Mouse (Mus musculus): Measurements from ENCODE around the gene Isoc2b. TPM values are rescaled to one million over a fixed set of nuclear protein-coding genes. Genes with fewer than 3 reads are reported as not detected.

Isoc2b gene
- polyA plus RNA-seq, 1 experiment from 2014 or later, result 8.5 TPM

GRCm38 (mm10) chr7:4853613-4854012, 16.4 kb downstream of the Isoc2b start:
- ATAC-seq (no peak), DNase-seq (ENCODE audit: low read depth, low spot score) (no peak)
- POLR2A ChIA-PET, result no interaction called here
- TF ChIP-seq CTCF (IDR thresholded peaks at IDR 0.05), result no peak
- H3K27me3 ChIP-seq, result peaks cover 12% of the 10 kb centered on the region
- in situ Hi-C loops (cut with MboI; ENCODE audit: low pct_unique_long_range_greater_than_20kb), result no loop called here
- CTCF ChIA-PET, result no interaction called here

DNA sequence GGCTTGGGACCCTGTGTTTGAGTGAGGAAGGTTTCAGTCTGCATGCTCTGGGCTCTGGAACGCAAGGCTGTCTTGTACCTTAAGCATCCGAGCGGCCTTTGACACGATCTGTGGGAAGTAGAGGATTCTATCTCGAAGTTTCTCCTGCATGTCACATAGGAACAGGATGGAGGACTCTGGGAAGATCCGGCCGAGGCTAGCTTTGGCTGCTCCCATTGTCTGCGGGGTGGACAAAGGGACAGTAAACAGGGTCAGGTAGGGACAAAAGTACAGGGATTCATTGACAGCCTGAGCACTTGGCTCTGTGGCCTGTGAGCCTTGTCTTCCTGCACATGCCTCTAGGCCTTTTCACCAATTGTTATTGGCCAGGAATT, 18.8 kb downstream of the Isoc2b start:
- CTCF ChIA-PET, result interaction anchor here (1.6 kb wide), 1 partner anchor 113 kb away, joined by 3 read pairs; the partner anchor contains the start of gene Sbk2
- POLR2A ChIA-PET, result no interaction called here
- no peak for TF ChIP-seq CTCF (IDR thresholded peaks at IDR 0.05)
- H3K27me3 ChIP-seq, result peaks cover 12% of the 10 kb centered on the region
- ATAC-seq, result no peak
- DNase-seq (ENCODE audit: low read depth, low spot score), result no peak
- in situ Hi-C loops (cut with MboI; ENCODE audit: low pct_unique_long_range_greater_than_20kb), result no loop called here

DNA sequence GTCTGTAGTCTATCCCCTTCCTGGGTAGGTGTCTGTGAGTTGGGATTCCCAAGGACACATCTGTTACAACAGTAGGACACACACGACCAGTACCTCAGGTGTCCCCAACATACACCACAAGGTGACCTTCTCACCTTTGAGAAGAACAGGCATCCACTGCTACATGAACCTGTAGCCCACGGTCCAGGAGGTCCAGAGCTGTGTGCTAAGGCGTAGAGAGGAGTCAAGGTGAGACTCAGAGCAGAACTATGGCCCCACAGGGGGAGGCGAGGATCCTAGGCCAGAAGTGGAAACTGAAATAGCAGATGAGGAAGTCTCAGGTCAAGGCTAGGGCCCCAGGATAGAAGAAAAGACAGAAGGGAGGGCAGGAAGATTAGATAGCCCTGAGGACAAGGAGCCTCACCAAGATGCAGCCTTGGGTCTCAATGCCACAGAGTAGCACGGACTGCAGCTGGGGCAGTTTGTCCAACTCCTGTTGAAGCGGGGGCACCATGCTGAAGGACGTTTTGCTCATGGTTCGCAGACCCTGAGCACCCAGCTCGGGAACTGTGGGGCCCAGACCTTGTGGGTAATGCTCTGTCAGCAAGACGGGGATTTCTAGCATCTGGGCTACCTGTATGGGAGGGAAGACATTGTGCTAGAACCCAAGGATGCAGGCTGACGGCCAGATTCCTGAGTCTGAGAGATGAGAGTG, 19.3 kb downstream of the Isoc2b start:
- no peak for TF ChIP-seq CTCF (IDR thresholded peaks at IDR 0.05)
- CTCF ChIA-PET, result interaction anchor here (1.6 kb wide), 1 partner anchor 113 kb away, joined by 3 read pairs; the partner anchor contains the start of gene Sbk2
- peaks cover 13% of the 10 kb centered on the region for H3K27me3 ChIP-seq
- POLR2A ChIA-PET, result no interaction called here
- in situ Hi-C loops (cut with MboI; ENCODE audit: low pct_unique_long_range_greater_than_20kb), result no loop called here
- no peak for ATAC-seq
- no peak for DNase-seq (ENCODE audit: low read depth, low spot score)

- in situ Hi-C loops (cut with MboI; ENCODE audit: low pct_unique_long_range_greater_than_20kb), result no loop called here
- ChIA-PET POLR2A (no interaction called here), CTCF (no interaction called here)
- TF ChIP-seq CTCF (IDR thresholded peaks at IDR 0.05), result no peak
- ATAC-seq, result no peak
- DNase-seq (ENCODE audit: low read depth, low spot score), result no peak
- H3K27me3 ChIP-seq, result peaks cover 23% of the 10 kb centered on the region
Observed at GRCm38 (mm10) chr7:4849372-4849771, 20.7 kb downstream of the Isoc2b start.

DNA sequence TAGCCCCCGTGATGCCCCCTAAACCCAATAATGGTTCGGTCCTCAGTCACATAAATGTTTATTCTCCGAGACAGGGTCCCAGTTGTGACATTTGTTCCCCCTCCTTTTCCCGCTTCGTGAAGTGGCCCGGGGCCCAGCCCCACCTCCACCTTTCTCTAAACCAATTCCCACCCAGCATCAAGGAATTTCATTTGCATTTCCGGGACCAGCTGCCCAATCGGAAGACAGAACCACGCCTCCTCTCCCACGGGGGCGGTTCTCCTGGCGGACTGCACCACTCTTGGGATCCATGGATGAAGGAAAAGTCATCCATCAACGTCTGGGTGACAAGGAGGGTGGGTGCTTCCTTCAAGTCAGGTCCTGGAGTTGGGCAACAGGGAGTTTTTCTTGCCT, 25.1 kb downstream of the Isoc2b start:
- DNase-seq (ENCODE audit: low read depth, low spot score) (peak; percentile 22), ATAC-seq (peak; percentile 53)
- POLR2A ChIA-PET, result no interaction called here
- in situ Hi-C loops (cut with MboI; ENCODE audit: low pct_unique_long_range_greater_than_20kb), result no loop called here
- CTCF ChIA-PET, result no interaction called here
- H3K27me3 ChIP-seq, result peaks cover 34% of the 10 kb centered on the region
- no peak for TF ChIP-seq CTCF (IDR thresholded peaks at IDR 0.05)

GRCm38 (mm10) chr7:4844245-4844916, 25.7 kb downstream of the Isoc2b start, which contains the start of gene Shisa7:
TSS of gene Shisa7 (minus strand) at chr7:4844696.
- ChIA-PET POLR2A (no interaction called here), CTCF (interaction anchor here (1.6 kb wide), 1 partner anchor 21 kb away, joined by 4 read pairs; no protein-coding TSS in a partner anchor)
- no peak for DNase-seq (ENCODE audit: low read depth, low spot score)
- in situ Hi-C loops (cut with MboI; ENCODE audit: low pct_unique_long_range_greater_than_20kb), result no loop called here
- peaks cover 35% of the 10 kb centered on the region for H3K27me3 ChIP-seq
- ATAC-seq, result no peak
- no peak for TF ChIP-seq CTCF (IDR thresholded peaks at IDR 0.05)

DNA sequence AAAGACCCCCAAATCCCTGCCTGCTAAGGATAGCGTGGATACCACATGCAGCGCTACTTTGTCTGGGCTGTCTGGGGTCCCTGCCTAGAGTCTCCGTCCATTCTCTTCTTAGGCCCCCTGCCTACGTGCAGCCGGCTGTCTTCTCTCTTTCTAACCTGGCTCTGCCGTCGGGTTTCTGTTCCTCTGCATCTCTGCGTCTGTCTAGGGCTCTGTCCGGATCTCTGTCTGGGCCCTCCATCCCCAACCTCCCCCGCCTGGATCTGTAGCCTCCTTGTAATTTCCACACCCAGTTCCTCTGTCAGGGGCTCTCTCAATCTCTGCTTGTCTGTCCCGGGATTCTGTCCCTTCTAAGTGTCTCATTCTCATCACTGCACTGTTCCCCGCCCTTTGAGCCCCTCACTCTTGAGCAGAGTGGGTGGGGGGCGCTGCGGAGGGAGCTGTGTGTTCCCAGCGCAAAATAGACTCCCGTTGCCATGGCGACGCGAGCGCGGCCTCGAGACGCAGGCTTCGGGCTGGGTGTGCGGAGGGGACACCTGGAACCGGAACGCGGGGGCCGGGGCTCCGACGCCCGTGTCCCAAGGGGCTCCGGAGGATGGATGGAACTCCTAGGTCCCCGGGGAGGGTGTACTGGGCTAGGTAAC, 26.3 kb downstream of the Isoc2b start:
- ChIA-PET CTCF (interaction anchor here (1.6 kb wide), 1 partner anchor 20 kb away, joined by 4 read pairs; no protein-coding TSS in a partner anchor), POLR2A (no interaction called here)
- no peak for ATAC-seq
- in situ Hi-C loops (cut with MboI; ENCODE audit: low pct_unique_long_range_greater_than_20kb), result no loop called here
- no peak for TF ChIP-seq CTCF (IDR thresholded peaks at IDR 0.05)
- no peak for DNase-seq (ENCODE audit: low read depth, low spot score)
- H3K27me3 ChIP-seq, result peaks cover 41% of the 10 kb centered on the region

DNA sequence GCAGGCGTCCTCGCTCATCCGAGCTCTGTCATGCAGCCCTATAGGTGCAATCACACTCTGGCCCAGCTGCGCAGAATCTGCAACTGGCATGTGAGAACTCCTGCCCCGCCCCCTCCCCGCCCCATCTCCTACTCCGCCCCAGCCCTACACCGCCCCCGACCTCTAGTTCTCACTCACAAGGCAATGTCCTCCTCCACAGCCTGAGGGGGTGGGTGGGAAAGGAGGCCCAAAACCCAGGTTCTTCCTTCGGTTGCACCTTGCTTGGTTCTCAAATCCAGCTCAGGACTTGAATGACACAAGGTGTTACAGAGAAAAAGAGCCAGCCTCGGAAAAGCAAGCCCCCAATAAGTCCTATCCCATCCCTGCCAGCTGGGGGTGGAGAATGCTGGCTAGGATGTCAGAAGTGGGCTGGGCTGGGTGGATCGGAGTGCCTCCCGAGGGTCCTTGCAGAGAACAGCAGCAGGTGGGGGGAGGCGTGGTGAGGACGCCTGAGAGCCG, 27.4 kb downstream of the Isoc2b start:
- ChIA-PET POLR2A (no interaction called here), CTCF (interaction anchor here (1.6 kb wide), 1 partner anchor 19 kb away, joined by 4 read pairs; no protein-coding TSS in a partner anchor)
- in situ Hi-C loops (cut with MboI; ENCODE audit: low pct_unique_long_range_greater_than_20kb), result no loop called here
- H3K27me3 ChIP-seq, result peaks cover 41% of the 10 kb centered on the region
- ATAC-seq (no peak), DNase-seq (ENCODE audit: low read depth, low spot score) (no peak)
- TF ChIP-seq CTCF (IDR thresholded peaks at IDR 0.05), result no peak

- CTCF ChIA-PET, result no interaction called here
- peaks cover 44% of the 10 kb centered on the region for H3K27me3 ChIP-seq
- TF ChIP-seq CTCF (IDR thresholded peaks at IDR 0.05), result no peak
- in situ Hi-C loops (cut with MboI; ENCODE audit: low pct_unique_long_range_greater_than_20kb), result no loop called here
- ATAC-seq (no peak), DNase-seq (ENCODE audit: low read depth, low spot score) (no peak)
- POLR2A ChIA-PET, result no interaction called here
Observed at GRCm38 (mm10) chr7:4842077-4842476, 28.0 kb downstream of the Isoc2b start.

DNA sequence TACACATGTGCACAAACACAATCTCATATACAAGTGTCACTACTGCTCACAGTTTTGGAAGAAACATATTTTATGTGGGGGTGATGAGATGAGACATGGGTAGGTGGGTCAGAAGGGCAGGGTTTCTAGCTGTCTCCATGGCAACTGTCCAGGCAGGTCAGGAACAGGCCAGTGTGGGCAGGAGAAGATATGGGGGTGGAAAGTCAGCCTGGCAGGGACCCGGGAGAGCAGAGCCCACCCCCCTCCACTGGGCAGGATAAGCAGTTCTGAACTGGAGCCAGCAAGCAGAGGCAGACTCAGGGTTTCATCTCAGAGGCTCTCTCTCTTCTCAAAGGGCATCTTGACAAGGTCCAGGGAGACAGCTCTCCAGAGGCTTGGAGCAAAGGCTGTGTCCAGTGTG, 32.4 kb downstream of the Isoc2b start:
- in situ Hi-C loops (cut with MboI; ENCODE audit: low pct_unique_long_range_greater_than_20kb), result no loop called here
- ATAC-seq, result no peak
- no peak for DNase-seq (ENCODE audit: low read depth, low spot score)
- POLR2A ChIA-PET, result interaction anchor here (0.6 kb wide), 1 partner anchor 18 kb away, joined by 3 read pairs; no protein-coding TSS in a partner anchor
- TF ChIP-seq CTCF (IDR thresholded peaks at IDR 0.05), result no peak
- CTCF ChIA-PET, result no interaction called here
- peaks cover 41% of the 10 kb centered on the region for H3K27me3 ChIP-seq

DNA sequence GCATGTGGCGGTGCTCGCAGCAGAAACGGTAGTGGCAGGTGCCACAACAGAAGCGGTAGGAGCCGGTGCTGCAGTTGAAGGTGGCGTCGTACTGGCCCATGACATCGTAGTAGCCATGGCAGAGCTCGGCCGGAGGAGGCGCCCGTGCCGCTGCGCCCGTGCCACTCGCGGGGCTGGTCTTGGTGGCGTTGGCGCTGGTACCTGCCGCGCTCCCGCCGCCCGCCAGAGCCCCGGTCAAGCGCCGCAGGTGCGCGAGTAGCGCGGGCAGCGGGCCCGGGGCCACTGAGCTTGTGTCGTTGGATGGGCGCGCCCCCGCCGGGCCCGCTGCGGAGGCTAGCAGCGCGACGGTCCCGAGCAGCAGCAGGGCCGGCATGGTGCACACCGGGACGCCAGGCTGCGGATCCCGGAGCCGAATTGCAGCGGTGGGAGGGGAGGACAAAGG, 33.7 kb downstream of the Isoc2b start:
- in situ Hi-C loops (cut with MboI; ENCODE audit: low pct_unique_long_range_greater_than_20kb), result no loop called here
- TF ChIP-seq CTCF (IDR thresholded peaks at IDR 0.05), result peak; percentile 91
- peaks cover 33% of the 10 kb centered on the region for H3K27me3 ChIP-seq
- POLR2A ChIA-PET, result interaction anchor here (1.2 kb wide), 1 partner anchor 10 kb away, joined by 3 read pairs; no protein-coding TSS in a partner anchor
- ATAC-seq (peak; percentile 78), DNase-seq (ENCODE audit: low read depth, low spot score) (no peak)
- CTCF ChIA-PET, result no interaction called here
